Mouse (Mus musculus): ENCODE results near the gene Cited2. TPM values are rescaled to one million over a fixed set of nuclear protein-coding genes. Genes with fewer than 3 reads are reported as not detected.

The Cited2 gene
- polyA plus RNA-seq, 1 experiment from 2014 or later = 38.2 TPM

- peaks cover 32% of the 10 kb centered on the region for H3K4me1 ChIP-seq
- peak overlapping the region; percentile 84 for H3K4me2 ChIP-seq
- no peaks in the 10 kb centered on the region for H3K36me3 ChIP-seq
- no peaks in the 10 kb centered on the region for H3K9me3 ChIP-seq
- H3K4me3 ChIP-seq = peak overlapping the region; percentile 86
- H3K27me3 ChIP-seq = no peaks in the 10 kb centered on the region
- no peak overlapping the region for H3K9ac ChIP-seq
- 13% methylated on average over 8 of the region's 8 CpGs for WGBS
- no peak overlapping the region for H3K27ac ChIP-seq
- no peak for ATAC-seq (ENCODE audit: insufficient number of reproducible peaks, low FRiP score, low TSS enrichment, low read depth)
Measured at GRCm38 (mm10) chr10:17725037-17725584, 2.1 kb downstream of the Cited2 start.

- Histone ChIP-seq H3K36me3 (no peaks in the 10 kb centered on the region), H3K9ac (no peak overlapping the region), H3K9me3 (no peaks in the 10 kb centered on the region), H3K27me3 (no peaks in the 10 kb centered on the region), H3K4me1 (peaks cover 32% of the 10 kb centered on the region), H3K4me2 (peak overlapping the region; percentile 27), H3K27ac (0 out of 2 replicates have a peak overlapping the region, but pooled peaks have one; percentile 11), H3K4me3 (peak overlapping the region; percentile 19)
- WGBS = 41% methylated on average over 7 of the region's 7 CpGs
- no peak for ATAC-seq (ENCODE audit: insufficient number of reproducible peaks, low FRiP score, low TSS enrichment, low read depth)
Measured at GRCm38 (mm10) chr10:17725644-17726372, 2.8 kb downstream of the Cited2 start.

- Histone ChIP-seq H3K9me3 (no peaks in the 10 kb centered on the region), H3K4me1 (peaks cover 32% of the 10 kb centered on the region), H3K27ac (0 out of 2 replicates have a peak overlapping the region, but pooled peaks have one; percentile 11), H3K27me3 (no peaks in the 10 kb centered on the region), H3K4me3 (peak overlapping the region; percentile 19), H3K4me2 (peak overlapping the region; percentile 27), H3K36me3 (no peaks in the 10 kb centered on the region), H3K9ac (no peak overlapping the region)
- ATAC-seq (ENCODE audit: insufficient number of reproducible peaks, low FRiP score, low TSS enrichment, low read depth) = no peak
- WGBS = 61% methylated on average over 2 of the region's 2 CpGs
Measured at GRCm38 (mm10) chr10:17726373-17726720, 3.3 kb downstream of the Cited2 start.

DNA sequence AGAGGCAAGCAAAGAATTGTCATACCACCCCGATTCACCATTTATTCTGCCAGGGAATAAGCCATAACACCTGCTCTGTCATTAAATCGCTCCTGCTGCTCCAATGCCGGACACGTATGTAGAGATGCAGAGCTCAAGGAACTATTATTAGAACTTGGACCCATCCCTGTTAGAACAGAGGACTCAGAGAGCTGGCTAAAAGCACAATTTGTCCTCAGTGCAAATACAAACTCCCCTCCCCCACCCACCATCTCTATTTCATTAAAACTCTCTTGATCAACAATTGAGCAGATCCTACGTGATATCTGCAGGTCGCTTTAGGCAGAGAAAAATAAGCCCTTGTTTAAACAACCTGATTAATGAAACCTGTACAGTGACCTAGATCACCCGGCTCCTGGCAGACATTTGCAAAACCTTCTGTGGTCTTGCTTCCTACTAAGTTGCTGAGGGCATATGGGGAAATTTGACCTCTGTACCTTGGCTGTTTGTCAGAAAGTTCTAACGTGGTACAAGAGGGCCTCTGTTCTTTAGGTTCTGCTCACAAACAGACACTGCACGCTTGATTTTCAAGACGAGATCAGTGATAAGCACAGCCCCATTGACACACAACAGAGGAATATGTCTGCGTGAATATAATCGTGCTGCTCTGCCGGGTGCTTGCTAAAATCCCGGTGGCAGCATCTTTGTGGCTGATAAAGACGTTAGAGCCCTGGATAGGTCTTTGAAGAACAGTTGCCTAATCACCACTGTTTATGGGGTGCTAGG lies 4.3 kb downstream of the Cited2 start:
- no peak for ATAC-seq (ENCODE audit: insufficient number of reproducible peaks, low FRiP score, low TSS enrichment, low read depth)
- Histone ChIP-seq H3K27me3 (no peaks in the 10 kb centered on the region), H3K9ac (no peak overlapping the region), H3K4me3 (peak overlapping the region; percentile 4; the same call in 1 of the 2 replicates), H3K4me2 (0 out of 2 replicates have a peak overlapping the region, but pooled peaks have one; percentile 10), H3K36me3 (no peaks in the 10 kb centered on the region), H3K27ac (peak overlapping the region; percentile 59; the same call in 1 of the 2 replicates), H3K4me1 (peaks cover 30% of the 10 kb centered on the region), H3K9me3 (no peaks in the 10 kb centered on the region)
- 14% methylated on average over 15 of the region's 15 CpGs for WGBS

GRCm38 (mm10) chr10:17727926-17728279 lies 4.9 kb downstream of the Cited2 start:
- Histone ChIP-seq H3K36me3 (no peaks in the 10 kb centered on the region), H3K9me3 (no peaks in the 10 kb centered on the region), H3K4me3 (peak overlapping the region; percentile 4; the same call in 1 of the 2 replicates), H3K4me1 (peaks cover 30% of the 10 kb centered on the region), H3K4me2 (0 out of 2 replicates have a peak overlapping the region, but pooled peaks have one; percentile 10), H3K27me3 (no peaks in the 10 kb centered on the region), H3K27ac (peak overlapping the region; percentile 59; the same call in 1 of the 2 replicates), H3K9ac (no peak overlapping the region)
- 5% methylated on average over 5 of the region's 5 CpGs for WGBS
- no peak for ATAC-seq (ENCODE audit: insufficient number of reproducible peaks, low FRiP score, low TSS enrichment, low read depth)

DNA sequence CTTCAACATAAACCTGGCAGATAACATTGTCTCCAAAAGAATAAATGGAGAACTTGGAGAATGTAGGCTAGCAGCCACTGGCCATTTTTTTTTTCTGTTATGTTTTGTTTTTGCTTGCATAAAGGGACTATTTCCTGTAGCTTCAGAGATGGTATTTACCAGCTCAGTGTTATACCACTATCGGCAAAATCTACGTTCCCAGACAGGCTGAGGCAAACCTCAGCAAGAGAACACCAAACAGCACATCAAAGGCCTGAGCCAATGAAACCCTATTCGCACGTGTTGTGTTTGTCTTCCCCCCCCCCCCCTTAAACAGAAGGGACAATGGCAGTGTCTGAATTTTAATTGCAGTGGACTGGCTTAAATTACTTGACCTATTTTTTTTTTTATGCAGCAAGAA lies 5.7 kb downstream of the Cited2 start:
- Histone ChIP-seq H3K9ac (no peak overlapping the region), H3K9me3 (no peaks in the 10 kb centered on the region), H3K36me3 (no peaks in the 10 kb centered on the region), H3K4me2 (no peak overlapping the region), H3K27me3 (no peaks in the 10 kb centered on the region), H3K27ac (no peak overlapping the region), H3K4me3 (no peak overlapping the region), H3K4me1 (peaks cover 30% of the 10 kb centered on the region)
- 22% methylated on average over 4 of the region's 4 CpGs for WGBS
- no peak for ATAC-seq (ENCODE audit: insufficient number of reproducible peaks, low FRiP score, low TSS enrichment, low read depth)

GRCm38 (mm10) chr10:17729476-17729875 lies 6.5 kb downstream of the Cited2 start:
- no peak overlapping the region for H3K4me2 ChIP-seq
- H3K4me3 ChIP-seq = no peak overlapping the region
- no peaks in the 10 kb centered on the region for H3K27me3 ChIP-seq
- no peaks in the 10 kb centered on the region for H3K36me3 ChIP-seq
- H3K4me1 ChIP-seq = peaks cover 27% of the 10 kb centered on the region
- H3K9ac ChIP-seq = no peak overlapping the region
- WGBS = 64% methylated on average over 6 of the region's 6 CpGs
- no peak for ATAC-seq (ENCODE audit: insufficient number of reproducible peaks, low FRiP score, low TSS enrichment, low read depth)
- H3K27ac ChIP-seq = no peak overlapping the region
- no peaks in the 10 kb centered on the region for H3K9me3 ChIP-seq

GRCm38 (mm10) chr10:17733057-17733456 lies 10.0 kb downstream of the Cited2 start:
- Histone ChIP-seq H3K4me1 (peaks cover 3% of the 10 kb centered on the region; the same call in 1 of the 2 replicates), H3K4me2 (no peak overlapping the region), H3K27ac (no peak overlapping the region), H3K9me3 (no peaks in the 10 kb centered on the region), H3K27me3 (no peaks in the 10 kb centered on the region), H3K36me3 (no peaks in the 10 kb centered on the region), H3K4me3 (no peak overlapping the region), H3K9ac (no peak overlapping the region)
- WGBS = 21% methylated on average over 4 of the region's 4 CpGs
- no peak for ATAC-seq (ENCODE audit: insufficient number of reproducible peaks, low FRiP score, low TSS enrichment, low read depth)

DNA sequence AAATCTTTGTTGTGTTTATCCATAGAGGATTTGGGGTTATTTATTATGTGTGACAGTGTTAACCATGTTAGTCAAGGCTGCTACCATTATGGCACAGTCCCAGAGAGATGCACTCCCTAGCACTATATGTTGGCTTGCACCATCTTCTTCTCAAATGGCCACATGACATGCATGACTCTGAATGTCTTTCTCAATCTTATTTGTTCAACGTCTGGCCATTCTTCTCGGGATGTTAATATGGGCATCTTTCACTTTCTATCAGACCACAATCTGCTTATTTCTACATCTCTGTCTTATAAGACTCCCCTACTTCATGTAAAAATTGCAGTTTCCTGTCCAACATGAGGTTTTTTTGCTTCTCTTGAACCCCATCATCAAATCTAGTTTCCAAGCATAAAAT lies 19.6 kb downstream of the Cited2 start:
- H3K4me2 ChIP-seq = no peak overlapping the region
- no peak overlapping the region for H3K27ac ChIP-seq
- no peak overlapping the region for H3K9ac ChIP-seq
- H3K9me3 ChIP-seq = no peaks in the 10 kb centered on the region
- no peaks in the 10 kb centered on the region for H3K27me3 ChIP-seq
- ATAC-seq (ENCODE audit: insufficient number of reproducible peaks, low FRiP score, low TSS enrichment, low read depth) = no peak
- WGBS = 85% methylated on average over 2 of the region's 2 CpGs
- H3K4me3 ChIP-seq = no peak overlapping the region
- H3K4me1 ChIP-seq = no peaks in the 10 kb centered on the region
- H3K36me3 ChIP-seq = no peaks in the 10 kb centered on the region

DNA sequence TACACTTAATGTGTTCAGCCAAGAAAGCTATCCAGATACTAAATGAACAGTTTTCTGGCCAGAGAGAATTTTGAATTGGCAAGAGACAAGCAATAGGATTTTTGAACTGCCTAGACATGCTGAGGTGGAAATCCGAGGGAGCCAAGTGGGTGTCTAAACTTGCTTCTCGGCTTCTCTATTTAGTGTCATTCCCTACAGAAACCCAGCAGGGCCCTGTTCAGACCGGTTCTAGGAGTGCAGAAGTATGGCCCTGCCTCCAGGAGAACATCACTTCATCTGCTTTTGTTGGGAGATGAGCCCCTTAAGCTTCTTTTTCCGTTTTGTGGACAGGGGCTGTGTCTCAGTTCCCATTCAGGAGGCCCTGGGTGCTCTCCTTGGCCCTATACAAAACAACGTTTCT lies 29.5 kb downstream of the Cited2 start:
- Histone ChIP-seq H3K9me3 (no peaks in the 10 kb centered on the region), H3K4me1 (no peaks in the 10 kb centered on the region), H3K27ac (no peak overlapping the region; the same call in 1 of the 2 replicates), H3K4me2 (no peak overlapping the region), H3K4me3 (no peak overlapping the region), H3K9ac (no peak overlapping the region), H3K36me3 (no peaks in the 10 kb centered on the region), H3K27me3 (no peaks in the 10 kb centered on the region)
- 63% methylated on average over 5 of the region's 5 CpGs for whole genome bisulfite sequencing
- no peak for ATAC-seq (ENCODE audit: insufficient number of reproducible peaks, low FRiP score, low TSS enrichment, low read depth)

DNA sequence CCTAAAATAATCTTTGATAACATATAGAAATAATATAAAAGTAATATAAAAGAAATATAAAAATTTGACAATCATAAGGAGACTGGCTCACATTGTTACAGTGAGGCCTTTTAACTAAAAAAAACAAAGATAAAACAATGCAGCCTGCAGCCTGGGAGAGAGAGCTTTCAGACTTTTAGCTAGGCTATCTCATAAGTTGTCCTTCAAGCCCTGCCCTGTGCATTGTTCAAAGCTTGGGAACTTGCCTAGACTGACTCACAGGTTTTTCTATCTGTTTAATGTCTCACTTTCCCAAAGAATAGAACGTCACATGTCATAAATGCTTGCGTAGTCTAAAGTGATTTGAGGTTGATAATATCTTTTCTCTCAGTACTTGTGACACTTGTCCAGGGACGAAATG lies 36.8 kb downstream of the Cited2 start:
- H3K27ac ChIP-seq = no peak overlapping the region
- H3K36me3 ChIP-seq = no peaks in the 10 kb centered on the region
- H3K9ac ChIP-seq = no peak overlapping the region
- WGBS = 79% methylated on average over 3 of the region's 3 CpGs
- no peak for ATAC-seq (ENCODE audit: insufficient number of reproducible peaks, low FRiP score, low TSS enrichment, low read depth)
- H3K4me3 ChIP-seq = no peak overlapping the region
- H3K27me3 ChIP-seq = no peaks in the 10 kb centered on the region
- H3K9me3 ChIP-seq = no peaks in the 10 kb centered on the region
- H3K4me1 ChIP-seq = no peaks in the 10 kb centered on the region
- H3K4me2 ChIP-seq = no peak overlapping the region
